In genomic region chr15:82152435-82152834, GRCm38 (mm10) we compare ENCODE assay signal across 19 mouse cellular contexts. TPM values are rescaled to one million over a fixed set of nuclear protein-coding genes. Genes with fewer than 3 reads are reported as not detected.
DNase-seq lines count a peak whose midpoint lies in the region; ATAC-seq and TF ChIP-seq lines count a peak whose summit lies in the region.
"Had no signal": no experiment of that assay in that cellular context is flagged by ENCODE, and none has a peak within 500 bp of the region (broad histone marks: within the 10 kb centered on the region; RNA-seq: fewer than 3 reads in every experiment).

No protein-coding gene starts in this region.

- peaks cover 54% of the 10 kb centered on the region for H3K4me1 ChIP-seq in midbrain, embryonic 13.5 days (replicated peaks)
- peaks cover 16% of the 10 kb centered on the region for H3K4me1 ChIP-seq in midbrain, embryonic 11.5 days (ENCODE audit: control insufficient read depth, insufficient read depth, low read length)
- peaks cover 9% of the 10 kb centered on the region for H3K4me1 ChIP-seq in bone marrow, adult 2 months (ENCODE audit: control insufficient read depth, insufficient read depth, low read length)
- H3K4me1 ChIP-seq in stomach, postnatal 0 days (replicated peaks; ENCODE audit: control insufficient read depth, insufficient read depth) = peaks cover 10% of the 10 kb centered on the region; the same call in 1 of the 2 replicates
- peaks cover 30% of the 10 kb centered on the region for H3K4me1 ChIP-seq in hindbrain, embryonic 12.5 days

- H3K9ac ChIP-seq in midbrain, embryonic 13.5 days (replicated peaks) = no peak overlapping the region
- H3K9ac ChIP-seq in midbrain, embryonic 11.5 days (ENCODE audit: low read length) = no peak overlapping the region
- H3K9ac ChIP-seq in stomach, postnatal 0 days (ENCODE audit: low read length) = no peak overlapping the region; the same call in 1 of the 2 replicates
- no peak overlapping the region for H3K9ac ChIP-seq in hindbrain, embryonic 12.5 days
- H3K9ac ChIP-seq: forebrain, embryonic 15.5 days; heart, embryonic 15.5 days; neural tube, embryonic 12.5 days had no signal

- no peak for TF ChIP-seq EP300 in stomach, postnatal 0 days (optimal IDR thresholded peaks at IDR 0.05)

- 85% methylated on average over 7 of the region's 7 CpGs for WGBS in midbrain, embryonic 13.5 days
- 89% methylated on average over 7 of the region's 7 CpGs for WGBS in midbrain, embryonic 11.5 days
- WGBS in bone marrow, adult 2 months = 42% methylated on average over 7 of the region's 7 CpGs
- WGBS in stomach, postnatal 0 days = 62% methylated on average over 7 of the region's 7 CpGs
- WGBS in hindbrain, embryonic 12.5 days = 88% methylated on average over 7 of the region's 7 CpGs

- H3K36me3 ChIP-seq in midbrain, embryonic 13.5 days = peaks cover 8% of the 10 kb centered on the region; the same call in 1 of the 2 replicates
- peaks cover 4% of the 10 kb centered on the region for H3K36me3 ChIP-seq in midbrain, embryonic 11.5 days (ENCODE audit: control insufficient read depth, insufficient read depth, low read length)
- no peaks in the 10 kb centered on the region for H3K36me3 ChIP-seq in stomach, postnatal 0 days (ENCODE audit: control insufficient read depth, insufficient read depth, low read length)
- peaks cover 16% of the 10 kb centered on the region; the same call in 1 of the 2 replicates for H3K36me3 ChIP-seq in hindbrain, embryonic 12.5 days
- H3K36me3 ChIP-seq: forebrain, embryonic 15.5 days; heart, embryonic 15.5 days had no signal

- no peak for TF ChIP-seq CTCF in bone marrow, adult 2 months (IDR thresholded peaks at IDR 0.05; ENCODE audit: control insufficient read depth, insufficient read depth, low read length)
- no peak for TF ChIP-seq CTCF in stomach, postnatal 0 days (IDR thresholded peaks at IDR 0.05; ENCODE audit: low read depth)

- H3K4me3 ChIP-seq in midbrain, embryonic 13.5 days (replicated peaks) = no peak overlapping the region
- H3K4me3 ChIP-seq in midbrain, embryonic 11.5 days (ENCODE audit: low read depth, low read length) = no peak overlapping the region
- H3K4me3 ChIP-seq in bone marrow, adult 2 months (replicated peaks; ENCODE audit: control insufficient read depth, low read depth, low read length) = no peak overlapping the region
- no peak overlapping the region for H3K4me3 ChIP-seq in stomach, postnatal 0 days (ENCODE audit: low read depth, low read length)
- H3K4me3 ChIP-seq in hindbrain, embryonic 12.5 days = no peak overlapping the region
- H3K4me3 ChIP-seq: forebrain, embryonic 15.5 days; heart, adult 2 months; heart, embryonic 15.5 days; neural tube, embryonic 12.5 days had no signal

- H3K27me3 ChIP-seq in midbrain, embryonic 13.5 days = no peaks in the 10 kb centered on the region
- no peaks in the 10 kb centered on the region for H3K27me3 ChIP-seq in midbrain, embryonic 11.5 days (ENCODE audit: control insufficient read depth, insufficient read depth, low read length)
- no peaks in the 10 kb centered on the region for H3K27me3 ChIP-seq in stomach, postnatal 0 days (ENCODE audit: control insufficient read depth, insufficient read depth, low read length)
- no peaks in the 10 kb centered on the region for H3K27me3 ChIP-seq in hindbrain, embryonic 12.5 days
- H3K27me3 ChIP-seq: forebrain, embryonic 15.5 days; heart, embryonic 15.5 days; neural tube, embryonic 12.5 days had no signal

- H3K4me2 ChIP-seq in midbrain, embryonic 13.5 days (replicated peaks) = peak overlapping the region; percentile 5; the same call in 1 of the 2 replicates
- H3K4me2 ChIP-seq in midbrain, embryonic 11.5 days = no peak overlapping the region
- H3K4me2 ChIP-seq in stomach, postnatal 0 days (replicated peaks; ENCODE audit: low read depth) = peak overlapping the region; percentile 25; the same call in 1 of the 2 replicates
- H3K4me2 ChIP-seq in hindbrain, embryonic 12.5 days (replicated peaks) = no peak overlapping the region
- H3K4me2 ChIP-seq: forebrain, embryonic 15.5 days; heart, embryonic 15.5 days; neural tube, embryonic 12.5 days had no signal

- DNase-seq in midbrain, embryonic 11.5 days (ENCODE audit: low spot score, missing footprints) = no peak
- DNase-seq in fat pad, adult 2 months (ENCODE audit: extremely low read depth, low read depth, low spot score) = peak; percentile 90
- DNase-seq in stomach, postnatal 0 days (ENCODE audit: low spot score) = no peak
- no peak for DNase-seq in right cerebral cortex, postnatal 4 days
- DNase-seq: adrenal gland, postnatal 10 days; cerebellum, postnatal 14 days; gastrocnemius, postnatal 25 days; heart, adult 2 months; kidney, adult 18-20 months; kidney, postnatal 10 days; lung, postnatal 10 days; right cerebral cortex, adult 18-20 months had no signal

- 0 out of 2 replicates have a peak overlapping the region, but pooled peaks have one; percentile 25 for H3K27ac ChIP-seq in midbrain, embryonic 13.5 days
- no peak overlapping the region for H3K27ac ChIP-seq in midbrain, embryonic 11.5 days (ENCODE audit: low read depth, low read length)
- H3K27ac ChIP-seq in bone marrow, adult 2 months (ENCODE audit: control insufficient read depth, insufficient read depth, low read depth, low read length, poor library complexity) = peak overlapping the region; percentile 42
- H3K27ac ChIP-seq in stomach, postnatal 0 days (replicated peaks) = peak overlapping the region; percentile 63
- no peak overlapping the region for H3K27ac ChIP-seq in hindbrain, embryonic 12.5 days
- H3K27ac ChIP-seq: forebrain, embryonic 15.5 days; heart, adult 2 months; heart, embryonic 15.5 days; neural tube, embryonic 12.5 days had no signal

- no peaks in the 10 kb centered on the region for H3K9me3 ChIP-seq in midbrain, embryonic 13.5 days
- no peaks in the 10 kb centered on the region for H3K9me3 ChIP-seq in midbrain, embryonic 11.5 days (ENCODE audit: control insufficient read depth, low read length)
- H3K9me3 ChIP-seq in stomach, postnatal 0 days (ENCODE audit: control insufficient read depth, low read length) = no peaks in the 10 kb centered on the region
- no peaks in the 10 kb centered on the region for H3K9me3 ChIP-seq in hindbrain, embryonic 12.5 days (replicated peaks)
- H3K9me3 ChIP-seq: forebrain, embryonic 15.5 days; heart, embryonic 15.5 days; neural tube, embryonic 12.5 days had no signal

- ATAC-seq in midbrain, embryonic 13.5 days = no peak
- no peak for ATAC-seq in midbrain, embryonic 11.5 days (ENCODE audit: low FRiP score)
- ATAC-seq in stomach, postnatal 0 days (ENCODE audit: low FRiP score, low TSS enrichment) = no peak
- ATAC-seq in hindbrain, embryonic 12.5 days (ENCODE audit: low FRiP score) = no peak
- ATAC-seq: activated CD4-positive, CD25-positive, alpha-beta regulatory T cell, adult 4 months; forebrain, embryonic 15.5 days had no signal

- TF ChIP-seq POLR2A in bone marrow, adult 2 months (IDR thresholded peaks at IDR 0.05; ENCODE audit: borderline replicate concordance, control insufficient read depth, low read depth, low read length) = no peak

RNA-seq across cellular contexts. Expression of gene Srebf2, which starts 5.5 kb away (rescaled TPM):
- polyA plus RNA-seq in midbrain, embryonic 13.5 days (2015; fragmentation: Nextera tagmentation; extraction: Ambion mirVana) = 225 and 230 TPM in 2 replicates
- 148 and 170 TPM in 2 replicates for polyA plus RNA-seq in midbrain, embryonic 11.5 days (2014; fragmentation: Nextera tagmentation; extraction: Ambion mirVana)
- 19.3 and 46.3 TPM in 2 replicates for polyA plus RNA-seq in bone marrow, adult 2 months (2011; ENCODE audit: insufficient read depth, insufficient read length, low replicate concordance, missing spikeins)
- 119 and 127 TPM in 2 replicates for polyA plus RNA-seq in stomach, postnatal 0 days (2015; fragmentation: Nextera tagmentation; extraction: Ambion mirVana)
- polyA plus RNA-seq in hindbrain, embryonic 12.5 days (2016; fragmentation: Nextera tagmentation; extraction: Ambion mirVana) = 230 and 244 TPM in 2 replicates

RNA-seq across cellular contexts. Expression of gene Ccdc134, which starts 24.7 kb away (rescaled TPM):
- polyA plus RNA-seq in midbrain, embryonic 13.5 days (2015; fragmentation: Nextera tagmentation; extraction: Ambion mirVana) = 12.0 and 14.0 TPM in 2 replicates
- polyA plus RNA-seq in midbrain, embryonic 11.5 days (2014; fragmentation: Nextera tagmentation; extraction: Ambion mirVana) = 17.2 and 18.5 TPM in 2 replicates
- polyA plus RNA-seq in bone marrow, adult 2 months (2011; ENCODE audit: insufficient read depth, insufficient read length, low replicate concordance, missing spikeins) = 23.8 and 28.2 TPM in 2 replicates
- 8.2 and 8.5 TPM in 2 replicates for polyA plus RNA-seq in stomach, postnatal 0 days (2015; fragmentation: Nextera tagmentation; extraction: Ambion mirVana)
- polyA plus RNA-seq in hindbrain, embryonic 12.5 days (2016; fragmentation: Nextera tagmentation; extraction: Ambion mirVana) = 17.0 and 17.1 TPM in 2 replicates

Comparison
In these comparisons a context has a peak if more than half of its experiments do, and no peak if none do; other contexts are left out.
1. H3K27ac ChIP-seq: peak in midbrain, embryonic 13.5 days (single experiment), bone marrow, adult 2 months (single experiment) and stomach, postnatal 0 days (single experiment); none in midbrain, embryonic 11.5 days (single experiment) and hindbrain, embryonic 12.5 days (single experiment).
2. H3K4me2 ChIP-seq: peak in midbrain, embryonic 13.5 days (single experiment) and stomach, postnatal 0 days (single experiment); none in midbrain, embryonic 11.5 days (single experiment) and hindbrain, embryonic 12.5 days (single experiment).